Mouse (Mus musculus) bone marrow macrophage, adult 2 months (primary cell): Measurements from ENCODE around the gene Coq6. TPM values are rescaled to one million over a fixed set of nuclear protein-coding genes. Genes with fewer than 3 reads are reported as not detected.
A peak's percentile ranks its signal among the peaks of the same experiment; 100 is the strongest.

Experiments
- H3K27ac ChIP-seq: 2 replicates; pipeline ENCODE4 v1.5.1; 2012; ENCODE audit warnings: low read depth, low read length; ENCODE audit not compliant: insufficient read depth
- H3K4me1 ChIP-seq: 2 replicates; pipeline ENCODE4 v1.6.1; 2012; ENCODE audit warnings: low read length; ENCODE audit not compliant: control insufficient read depth, insufficient read depth
- H3K4me3 ChIP-seq: 2 replicates; pipeline ENCODE4 v1.5.1; 2012; ENCODE audit warnings: mild to moderate bottlenecking, low read length, moderate library complexity; ENCODE audit not compliant: insufficient read depth
- CTCF ChIP-seq: IDR thresholded peaks from 2 replicates; pipeline ENCODE4 v1.5.1; 2012; ENCODE audit warnings: low read depth, mild to moderate bottlenecking, low read length, moderate library complexity
- POLR2A ChIP-seq: IDR thresholded peaks from 2 replicates; pipeline ENCODE4 v1.6.1; 2012; ENCODE audit warnings: mild to moderate bottlenecking, low read depth, low read length, borderline replicate concordance
- polyA plus RNA-seq: library from polyadenylated mRNA; stranded (reverse); fragments of >200 nt; gene quantifications from 2 replicates; pipeline ENCODE4 v1.2.4, GENCODE M21; 2012; ENCODE audit not compliant: missing spikeins, insufficient read depth, insufficient read length

The Coq6 gene
- polyA plus RNA-seq, 1 experiment: 10.5 TPM

GRCm38 (mm10) chr12:84407259-84407658, 45.8 kb downstream of the Coq6 start:
- H3K4me3 ChIP-seq: no peak overlapping the region
- no peak overlapping the region for H3K27ac ChIP-seq
- peaks cover 8% of the 10 kb centered on the region; the same call in 1 of the 2 replicates for H3K4me1 ChIP-seq
- TF ChIP-seq CTCF (no peak), POLR2A (no peak)

GRCm38 (mm10) chr12:84407874-84408818, 46.7 kb downstream of the Coq6 start:
- H3K4me3 ChIP-seq: peak overlapping the region; percentile 86
- H3K4me1 ChIP-seq: peaks cover 8% of the 10 kb centered on the region; the same call in 1 of the 2 replicates
- H3K27ac ChIP-seq: no peak overlapping the region
- TF ChIP-seq CTCF (no peak), POLR2A (no peak)

- no peak within 1 kb of the TSS for H3K27ac ChIP-seq
- H3K4me1 ChIP-seq: peaks cover 8% of the 10 kb centered on the region; the same call in 1 of the 2 replicates
- peak within 1 kb of the TSS; percentile 86 for H3K4me3 ChIP-seq
- no peak for TF ChIP-seq CTCF
- TF ChIP-seq POLR2A: no peak
These were observed 47.5 kb downstream of the Coq6 start, which contains the start of the genes Entpd5 and Bbof1 for GRCm38 (mm10) chr12:84408819-84409507. Entpd5 (minus strand) TSS chr12:84409029. Bbof1 (plus strand) TSS chr12:84409071.

GRCm38 (mm10) chr12:84416834-84417604, 55.6 kb downstream of the Coq6 start, which contains the start of gene Rnf113a2:
Rnf113a2 (plus strand) TSS chr12:84417196.
- Histone ChIP-seq H3K27ac (peak within 1 kb of the TSS; percentile 62), H3K4me3 (peak within 1 kb of the TSS; percentile 98), H3K4me1 (peaks cover 7% of the 10 kb centered on the region)
- TF ChIP-seq CTCF (no peak), POLR2A (peak; percentile 43; the same call in 1 of the 2 replicates)

- peak overlapping the region; percentile 62; the same call in 1 of the 2 replicates for H3K27ac ChIP-seq
- H3K4me3 ChIP-seq: peak overlapping the region; percentile 98
- TF ChIP-seq POLR2A: no peak
- no peak for TF ChIP-seq CTCF
- H3K4me1 ChIP-seq: peaks cover 7% of the 10 kb centered on the region
These were observed 56.1 kb downstream of the Coq6 start for GRCm38 (mm10) chr12:84417605-84417922.

Other genes starting within 250 kb of the Coq6 start
- 3.9 TPM in 2 replicates for gene Dnal1, start 247.3 kb upstream of the Coq6 start, polyA plus RNA-seq
- 0.23 TPM in 1 of 2 replicates, not detected in the other for gene Pnma1, start 213.2 kb upstream of the Coq6 start, polyA plus RNA-seq
- gene Elmsan1, start 142.8 kb upstream of the Coq6 start, polyA plus RNA-seq: 26.6 and 33.7 TPM in 2 replicates
- gene Ptgr2, start 76.4 kb upstream of the Coq6 start, polyA plus RNA-seq: 46.7 and 50.7 TPM in 2 replicates
- gene Zfp410, start 44.8 kb upstream of the Coq6 start, polyA plus RNA-seq: 26.3 and 27.3 TPM in 2 replicates
- gene Fam161b, start 176 bp downstream of the Coq6 start, polyA plus RNA-seq: 0.64 TPM in 2 replicates
- 14.2 and 18.7 TPM in 2 replicates for gene Entpd5, start 47.4 kb downstream of the Coq6 start, polyA plus RNA-seq
- 0.90 and 1.2 TPM in 2 replicates for gene Bbof1, start 47.4 kb downstream of the Coq6 start, polyA plus RNA-seq
- gene Rnf113a2, start 55.5 kb downstream of the Coq6 start, polyA plus RNA-seq: 17.9 and 18.2 TPM in 2 replicates
- 15.0 and 18.3 TPM in 2 replicates for gene Aldh6a1, start 89.3 kb downstream of the Coq6 start, polyA plus RNA-seq
- 10.3 and 13.7 TPM in 2 replicates for gene Lin52, start 89.8 kb downstream of the Coq6 start, polyA plus RNA-seq
- not detected in 2 replicates for gene Vsx2, start 208.1 kb downstream of the Coq6 start, polyA plus RNA-seq